Comparison of ENCODE assay signal across 8 mouse cellular contexts in the genomic region with DNA sequence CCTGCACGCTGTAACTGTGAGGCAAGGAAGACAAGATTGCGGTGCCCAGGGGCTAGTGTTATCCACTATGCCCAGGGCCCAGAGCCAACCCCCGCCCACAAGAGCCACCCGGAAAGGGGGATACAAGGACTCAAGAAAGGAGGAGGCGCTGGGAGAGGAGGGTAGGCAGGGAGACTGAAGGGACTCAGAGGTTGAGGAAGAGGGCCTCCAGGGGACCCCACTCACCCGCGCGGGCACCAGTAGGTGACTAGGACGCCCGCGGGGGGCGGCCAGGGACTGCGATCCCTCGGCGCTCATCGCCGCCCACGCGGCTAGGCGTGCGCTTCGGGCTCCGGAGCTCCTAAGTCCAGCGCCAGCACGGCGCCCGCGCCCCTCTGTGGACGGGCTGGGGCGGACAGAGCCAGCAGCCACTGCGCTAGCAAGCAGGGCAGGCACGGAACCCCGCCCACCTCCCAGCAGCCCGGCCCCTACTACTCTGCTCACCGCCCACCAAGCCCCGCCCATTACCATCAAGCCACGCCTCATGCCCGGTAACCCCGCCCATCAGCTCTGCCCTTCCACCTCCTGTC. TPM values are rescaled to one million over a fixed set of nuclear protein-coding genes. Genes with fewer than 3 reads are reported as not detected.
DNase-seq lines count a peak whose midpoint lies in the region; ATAC-seq lines count a peak whose summit lies in the region.

Sntg2 (minus strand) TSS at position 443 of the 569 bp plus-strand sequence.

- WGBS in embryonic facial prominence, embryonic 11.5 days, result under 1% methylated on average over 36 of the region's 39 CpGs
- under 1% methylated on average over 39 of the region's 39 CpGs for WGBS in intestine, embryonic 16.5 days

- H3K4me2 ChIP-seq in embryonic facial prominence, embryonic 11.5 days (ENCODE audit: low read depth, low read length), result peak within 1 kb of the TSS; percentile 91
- H3K4me2 ChIP-seq in intestine, embryonic 16.5 days (ENCODE audit: low read depth, low read length), result peak within 1 kb of the TSS; percentile 98

- H3K27me3 ChIP-seq in embryonic facial prominence, embryonic 11.5 days (ENCODE audit: control insufficient read depth, insufficient read depth, low read length), result no peaks in the 10 kb centered on the region
- H3K27me3 ChIP-seq in intestine, embryonic 16.5 days (replicated peaks; ENCODE audit: control insufficient read depth, insufficient read depth, low read length), result no peaks in the 10 kb centered on the region

- peak within 1 kb of the TSS; percentile 50 for H3K9ac ChIP-seq in embryonic facial prominence, embryonic 11.5 days (replicated peaks; ENCODE audit: low read length)
- peak within 1 kb of the TSS; percentile 78 for H3K9ac ChIP-seq in intestine, embryonic 16.5 days (ENCODE audit: low read depth, low read length)

- no peaks in the 10 kb centered on the region for H3K4me1 ChIP-seq in embryonic facial prominence, embryonic 11.5 days (ENCODE audit: control insufficient read depth, insufficient read depth, low read length)
- peaks cover 6% of the 10 kb centered on the region; the same call in 1 of the 2 replicates for H3K4me1 ChIP-seq in intestine, embryonic 16.5 days (ENCODE audit: control insufficient read depth, insufficient read depth, low read length)

- no peaks in the 10 kb centered on the region for H3K36me3 ChIP-seq in embryonic facial prominence, embryonic 11.5 days (replicated peaks; ENCODE audit: control insufficient read depth, insufficient read depth, low read depth, low read length)
- no peaks in the 10 kb centered on the region for H3K36me3 ChIP-seq in intestine, embryonic 16.5 days (ENCODE audit: control insufficient read depth, insufficient read depth, low read length)

- intact Hi-C loops in left cerebral cortex, postnatal 10 days (cut with DNase I), result loop anchor here (2.0 to 5.0 kb wide), 2 partner anchors 206 to 246 kb away; no protein-coding TSS in a partner anchor

- ATAC-seq in embryonic facial prominence, embryonic 11.5 days (replicated peaks; ENCODE audit: insufficient number of reproducible peaks, low FRiP score, low TSS enrichment, low read depth), result peak; percentile 98
- ATAC-seq in intestine, embryonic 16.5 days, result peak; percentile 99
- ATAC-seq in megakaryocyte progenitor cell, adult 5-6 weeks (replicated peaks; ENCODE audit: poor library complexity), result peak; percentile 87

- peak within 1 kb of the TSS; percentile 40 for H3K4me3 ChIP-seq in embryonic facial prominence, embryonic 11.5 days (ENCODE audit: low read depth, low read length)
- peak within 1 kb of the TSS; percentile 67 for H3K4me3 ChIP-seq in intestine, embryonic 16.5 days (ENCODE audit: low read length)

- H3K27ac ChIP-seq in embryonic facial prominence, embryonic 11.5 days (replicated peaks; ENCODE audit: low read depth, low read length), result no peak within 1 kb of the TSS
- H3K27ac ChIP-seq in intestine, embryonic 16.5 days (ENCODE audit: low read length), result peak within 1 kb of the TSS; percentile 38

- DNase-seq in adrenal gland, postnatal 36 days, result peak; percentile 88 to 91
- DNase-seq in embryonic facial prominence, embryonic 11.5 days (ENCODE audit: low spot score), result peak; percentile 82
- DNase-seq in heart, adult 11 months, result peak; percentile 96
- peak; percentile 57 to 89 for DNase-seq in left cerebral cortex, postnatal 10 days (ENCODE audit: extremely low spot score in 1 of 2, low spot score in 2 of 2)
- DNase-seq in right cerebral cortex, postnatal 36 days (ENCODE audit: low spot score in 2 of 2), result peak; percentile 62 to 65
- peak; percentile 79 for DNase-seq in yolk sac, embryonic 10.5 days (ENCODE audit: low spot score)

- H3K9me3 ChIP-seq in embryonic facial prominence, embryonic 11.5 days (replicated peaks; ENCODE audit: control insufficient read depth, low read length), result no peaks in the 10 kb centered on the region
- no peaks in the 10 kb centered on the region for H3K9me3 ChIP-seq in intestine, embryonic 16.5 days (ENCODE audit: control insufficient read depth, low read length)

RNA-seq across cellular contexts. Expression of gene Sntg2, which starts in this region (rescaled TPM):
- 1 to 10 TPM in 1 of 2 experiments, under 1 TPM in 1; 0.86 to 1.3 TPM for total RNA-seq in adrenal gland, postnatal 36 days (2021)
- polyA plus RNA-seq in embryonic facial prominence, embryonic 11.5 days (2014; fragmentation: Nextera tagmentation; extraction: Ambion mirVana), result 0.92 and 1.3 TPM in 2 replicates
- 23.9 and 28.3 TPM in 2 replicates for polyA plus RNA-seq in intestine, embryonic 16.5 days (2015; fragmentation: Nextera tagmentation; extraction: Ambion mirVana)
- total RNA-seq in left cerebral cortex, postnatal 10 days (2021), result 1 to 10 TPM; 4.7 to 5.1 TPM
- total RNA-seq in megakaryocyte progenitor cell, adult 5-6 weeks (2015), result not detected in 2 replicates
- not detected in 2 replicates for total RNA-seq in megakaryocyte progenitor cell, adult 5-6 weeks (2017)

Comparison
In these comparisons a context has a peak if more than half of its experiments do, and no peak if none do; other contexts are left out.
1. RNA of gene Sntg2 (polyA plus RNA-seq): 23.9 to 28.3 TPM in intestine, embryonic 16.5 days; 0.92 to 1.3 TPM in embryonic facial prominence, embryonic 11.5 days; every median in the first group is over 10 times any median in the second.
2. Peak in ATAC-seq in megakaryocyte progenitor cell, adult 5-6 weeks; RNA of the gene not detected or under 1 TPM.
3. Peak in every context shown above with its lines, with median percentiles within 50 percentile points of each other: DNase-seq and ATAC-seq.